Mouse (Mus musculus) lung, embryonic 15.5 days (tissue): ENCODE measurements at regions not wholly inside any gene's neighbourhood (a gene's known extent, or its start where the extent isn't known, plus 50 kb on each side); places are given as distances from the start of the nearest gene placed in this dataset.

Experiments
- ATAC-seq: fragments of 200-750 bp; cut with Nextera tagmentation; 2 replicates; pipeline ENCODE4 v1.8.0; 2017; ENCODE audit warnings: moderate number of reproducible peaks, borderline replicate concordance; ENCODE audit not compliant: low FRiP score, low TSS enrichment; ENCODE audit errors: extremely low read depth
- H3K27ac ChIP-seq: fragments of 300-500 bp; sonication (generic); 2 replicates; pipeline ENCODE4 v1.5.1; 2015; ENCODE audit warnings: moderate library complexity, mild to moderate bottlenecking, inconsistent platforms
- H3K27me3 ChIP-seq: fragments of 300-500 bp; sonication (generic); 2 replicates; pipeline ENCODE4 v1.6.1; 2015; ENCODE audit warnings: inconsistent platforms
- H3K36me3 ChIP-seq: fragments of 300-500 bp; sonication (generic); 2 replicates; pipeline ENCODE4 v1.6.1; 2015; ENCODE audit warnings: inconsistent platforms
- H3K4me1 ChIP-seq: fragments of 300-500 bp; sonication (generic); 2 replicates; pipeline ENCODE4 v1.6.1; 2015; ENCODE audit warnings: inconsistent platforms
- H3K4me2 ChIP-seq: fragments of 300-500 bp; sonication (generic); 2 replicates; pipeline ENCODE4 v1.6.1; 2015; ENCODE audit warnings: inconsistent platforms, mild to moderate bottlenecking, moderate library complexity
- H3K4me3 ChIP-seq: fragments of 300-500 bp; sonication (generic); 2 replicates; pipeline ENCODE4 v1.5.1; 2015; ENCODE audit warnings: mild to moderate bottlenecking, inconsistent platforms
- H3K9ac ChIP-seq: fragments of 300-500 bp; sonication (generic); 2 replicates; pipeline ENCODE4 v1.6.1; 2015; ENCODE audit warnings: inconsistent platforms
- H3K9me3 ChIP-seq: fragments of 300-500 bp; sonication (generic); 2 replicates; pipeline ENCODE4 v1.6.1; 2016; ENCODE audit warnings: inconsistent platforms
- WGBS: fragments of 180-500 bp; shearing (Covaris S2); methylation state at CpG from one replicate; pipeline ENCODE4 v1.1.7; 2015; 5-methylcytosine and 5-hydroxymethylcytosine counted together

GRCm38 (mm10) chr8:90692516-90692915 lies 124.7 kb downstream of the Gm19935 start:
- Histone ChIP-seq H3K9ac (no peak overlapping the region), H3K9me3 (no peaks in the 10 kb centered on the region), H3K36me3 (no peaks in the 10 kb centered on the region), H3K27me3 (no peaks in the 10 kb centered on the region), H3K4me3 (no peak overlapping the region), H3K4me1 (no peaks in the 10 kb centered on the region), H3K27ac (no peak overlapping the region), H3K4me2 (no peak overlapping the region)
- WGBS, result 88% methylated on average over 3 of the region's 3 CpGs
- ATAC-seq, result no peak

GRCm38 (mm10) chr8:90685076-90685475 lies 132.1 kb downstream of the Gm19935 start:
- no peaks in the 10 kb centered on the region for H3K4me1 ChIP-seq

GRCm38 (mm10) chr8:90670471-90671057 lies 146.6 kb downstream of the Gm19935 start:
- Histone ChIP-seq H3K9ac (no peak overlapping the region), H3K27me3 (no peaks in the 10 kb centered on the region), H3K4me2 (peak overlapping the region; percentile 60), H3K27ac (no peak overlapping the region), H3K36me3 (no peaks in the 10 kb centered on the region), H3K4me3 (peak overlapping the region; percentile 27), H3K4me1 (no peaks in the 10 kb centered on the region), H3K9me3 (no peaks in the 10 kb centered on the region)
- ATAC-seq, result no peak
- WGBS, result 3% methylated on average over 14 of the region's 14 CpGs

More at GRCm38 (mm10) chr8:90685076-90685475, 132.1 kb downstream of the Gm19935 start:
- no peak for ATAC-seq
- Histone ChIP-seq H3K9ac (no peak overlapping the region), H3K36me3 (no peaks in the 10 kb centered on the region), H3K4me3 (no peak overlapping the region), H3K27ac (no peak overlapping the region), H3K9me3 (no peaks in the 10 kb centered on the region), H3K4me2 (no peak overlapping the region), H3K27me3 (no peaks in the 10 kb centered on the region)
- WGBS, result 87% methylated on average over 2 of the region's 2 CpGs

GRCm38 (mm10) chr8:90669396-90669795 lies 147.8 kb downstream of the Gm19935 start:
- Histone ChIP-seq H3K36me3 (no peaks in the 10 kb centered on the region), H3K27me3 (no peaks in the 10 kb centered on the region), H3K9ac (no peak overlapping the region), H3K4me2 (no peak overlapping the region), H3K27ac (no peak overlapping the region), H3K4me3 (no peak overlapping the region), H3K4me1 (no peaks in the 10 kb centered on the region), H3K9me3 (no peaks in the 10 kb centered on the region)
- WGBS, result 66% methylated on average over 9 of the region's 9 CpGs
- ATAC-seq, result no peak

- Histone ChIP-seq H3K4me1 (no peaks in the 10 kb centered on the region), H3K27ac (no peak overlapping the region), H3K27me3 (no peaks in the 10 kb centered on the region), H3K36me3 (no peaks in the 10 kb centered on the region), H3K4me3 (no peak overlapping the region), H3K9me3 (0 out of 2 replicates have a peak, but pooled peaks cover 9% of the 10 kb centered on the region), H3K9ac (no peak overlapping the region), H3K4me2 (no peak overlapping the region)
- WGBS, result 10% methylated on average over 3 of the region's 3 CpGs
- peak; percentile 39; the same call in 1 of the 2 replicates for ATAC-seq
Observed at GRCm38 (mm10) chr8:90659066-90659465, 158.1 kb downstream of the Gm19935 start.

- no peak overlapping the region for H3K27ac ChIP-seq
- 22% methylated on average over 7 of the region's 7 CpGs for WGBS
- H3K4me3 ChIP-seq, result no peak overlapping the region
- no peak for ATAC-seq
- H3K9ac ChIP-seq, result no peak overlapping the region
- H3K36me3 ChIP-seq, result no peaks in the 10 kb centered on the region
- H3K4me2 ChIP-seq, result 0 out of 2 replicates have a peak overlapping the region, but pooled peaks have one; percentile 6
- no peaks in the 10 kb centered on the region for H3K27me3 ChIP-seq
- H3K9me3 ChIP-seq, result 0 out of 2 replicates have a peak, but pooled peaks cover 8% of the 10 kb centered on the region
- no peaks in the 10 kb centered on the region for H3K4me1 ChIP-seq
Observed at GRCm38 (mm10) chr8:90657641-90658051, 159.5 kb downstream of the Gm19935 start.

GRCm38 (mm10) chr8:90657116-90657515 lies 160.1 kb downstream of the Gm19935 start:
- Histone ChIP-seq H3K36me3 (no peaks in the 10 kb centered on the region), H3K27me3 (no peaks in the 10 kb centered on the region), H3K27ac (no peak overlapping the region), H3K4me1 (no peaks in the 10 kb centered on the region), H3K4me2 (0 out of 2 replicates have a peak overlapping the region, but pooled peaks have one; percentile 6), H3K4me3 (no peak overlapping the region), H3K9me3 (0 out of 2 replicates have a peak, but pooled peaks cover 3% of the 10 kb centered on the region), H3K9ac (no peak overlapping the region)
- WGBS, result 55% methylated on average over 5 of the region's 5 CpGs
- no peak for ATAC-seq

- WGBS, result 75% methylated on average over 5 of the region's 5 CpGs
Observed at GRCm38 (mm10) chr8:90656436-90657090, 160.6 kb downstream of the Gm19935 start.

GRCm38 (mm10) chr8:90654786-90655185 lies 162.4 kb downstream of the Gm19935 start:
- Histone ChIP-seq H3K27ac (no peak overlapping the region), H3K9me3 (no peaks in the 10 kb centered on the region), H3K4me1 (no peaks in the 10 kb centered on the region), H3K4me2 (no peak overlapping the region), H3K36me3 (no peaks in the 10 kb centered on the region), H3K9ac (no peak overlapping the region), H3K27me3 (no peaks in the 10 kb centered on the region), H3K4me3 (no peak overlapping the region)
- WGBS, result 86% methylated on average over 2 of the region's 2 CpGs
- ATAC-seq, result no peak

More at GRCm38 (mm10) chr8:90656436-90657090, 160.6 kb downstream of the Gm19935 start:
- Histone ChIP-seq H3K9ac (no peak overlapping the region), H3K4me2 (no peak overlapping the region), H3K27me3 (no peaks in the 10 kb centered on the region), H3K4me3 (no peak overlapping the region), H3K4me1 (no peaks in the 10 kb centered on the region), H3K36me3 (no peaks in the 10 kb centered on the region), H3K27ac (no peak overlapping the region), H3K9me3 (no peaks in the 10 kb centered on the region)
- ATAC-seq, result no peak

- no peaks in the 10 kb centered on the region for H3K27me3 ChIP-seq
- no peak for ATAC-seq
Observed at GRCm38 (mm10) chr8:90642392-90642791, 174.8 kb downstream of the Gm19935 start.

GRCm38 (mm10) chr8:90636770-90637169 lies 180.4 kb downstream of the Gm19935 start:
- Histone ChIP-seq H3K4me2 (no peak overlapping the region), H3K36me3 (no peaks in the 10 kb centered on the region), H3K9me3 (no peaks in the 10 kb centered on the region), H3K4me3 (no peak overlapping the region), H3K9ac (no peak overlapping the region), H3K27ac (no peak overlapping the region), H3K4me1 (no peaks in the 10 kb centered on the region), H3K27me3 (no peaks in the 10 kb centered on the region)
- no peak for ATAC-seq
- WGBS, result 47% methylated on average over 7 of the region's 7 CpGs

More at GRCm38 (mm10) chr8:90642392-90642791, 174.8 kb downstream of the Gm19935 start:
- Histone ChIP-seq H3K9me3 (no peaks in the 10 kb centered on the region), H3K4me1 (no peaks in the 10 kb centered on the region), H3K27ac (no peak overlapping the region), H3K36me3 (no peaks in the 10 kb centered on the region), H3K4me3 (no peak overlapping the region), H3K9ac (no peak overlapping the region), H3K4me2 (no peak overlapping the region)
- 53% methylated on average over 6 of the region's 6 CpGs for WGBS

- WGBS, result 33% methylated on average over 7 of the region's 7 CpGs
- ATAC-seq, result peak; percentile 96
- H3K27ac ChIP-seq, result no peak overlapping the region
Observed at GRCm38 (mm10) chr8:90635766-90636492, 181.3 kb downstream of the Gm19935 start.

More at GRCm38 (mm10) chr8:90635766-90636492, 181.3 kb downstream of the Gm19935 start:
- H3K36me3 ChIP-seq, result no peaks in the 10 kb centered on the region
- H3K9ac ChIP-seq, result no peak overlapping the region
- H3K4me2 ChIP-seq, result no peak overlapping the region
- H3K27me3 ChIP-seq, result no peaks in the 10 kb centered on the region
- H3K4me1 ChIP-seq, result no peaks in the 10 kb centered on the region
- H3K9me3 ChIP-seq, result no peaks in the 10 kb centered on the region
- no peak overlapping the region for H3K4me3 ChIP-seq
